Mouse (Mus musculus): ENCODE data around the gene Neurod2.

- TF ChIP-seq CTCF (IDR thresholded peaks at IDR 0.05; ENCODE audit: control insufficient read depth, insufficient read depth, low read length) = no peak
- TF ChIP-seq POLR2A (IDR thresholded peaks at IDR 0.05; ENCODE audit: borderline replicate concordance, control insufficient read depth, low read depth, low read length) = no peak
These were observed 31.5 kb upstream of the Neurod2 start for GRCm38 (mm10) chr11:98360866-98361521.

Measured in bone marrow, adult 2 months (tissue).